Mouse (Mus musculus) cerebellum, adult 2 months (tissue): ENCODE results near the gene Gnb2.

Experiments used
- CTCF ChIP-seq: fragments of 200-500 bp; IDR thresholded peaks from 2 replicates; pipeline ENCODE4 v1.5.1; 2011; ENCODE audit warnings: low read depth, mild to moderate bottlenecking, control low read depth, low read length, moderate library complexity, borderline replicate concordance; ENCODE audit not compliant: insufficient read depth
- POLR2A ChIP-seq: fragments of 200-500 bp; IDR thresholded peaks from 2 replicates; pipeline ENCODE4 v1.6.1; 2011; ENCODE audit warnings: low read length, control low read depth, borderline replicate concordance; ENCODE audit not compliant: insufficient read depth

GRCm38 (mm10) chr5:137570691-137571586 is 37.6 kb upstream of the Gnb2 start:
- TF ChIP-seq POLR2A (no peak), CTCF (no peak)
